In the genomic region with DNA sequence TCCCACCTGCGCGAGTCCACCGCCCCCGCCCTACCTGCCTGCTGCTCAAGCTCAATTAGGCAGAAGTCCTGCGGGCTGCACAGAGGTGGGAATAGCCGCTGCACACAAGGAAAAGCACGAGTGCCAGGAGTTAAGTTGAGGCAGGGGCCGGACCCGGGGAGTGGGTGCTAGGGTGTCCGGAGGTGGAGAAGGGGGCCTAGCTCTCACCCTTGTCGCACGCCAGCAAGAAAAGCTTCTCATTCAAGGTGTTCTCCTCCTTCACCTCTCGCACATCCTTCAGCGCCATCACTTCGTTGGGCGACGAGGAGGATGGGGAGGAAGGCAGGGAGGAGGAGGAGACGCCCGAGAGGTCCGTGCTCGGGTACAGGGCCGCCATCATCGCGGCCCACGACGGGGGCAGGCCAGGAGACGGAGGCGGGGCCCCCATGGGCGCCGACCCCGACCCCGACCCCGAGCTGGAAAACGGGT, we compare ENCODE assay signal across 8 mouse cellular contexts. TPM values are rescaled to one million over a fixed set of nuclear protein-coding genes. Genes with fewer than 3 reads are reported as not detected.
DNase-seq lines count a peak whose midpoint lies in the region; ATAC-seq and TF ChIP-seq lines count a peak whose summit lies in the region.

No protein-coding gene starts in this region.

- no peaks in the 10 kb centered on the region for H3K36me3 ChIP-seq in forebrain, embryonic 14.5 days (ENCODE audit: control insufficient read depth, insufficient read depth, low read length)
- H3K36me3 ChIP-seq in hindbrain, embryonic 15.5 days, result no peaks in the 10 kb centered on the region
- H3K36me3 ChIP-seq in myocyte (ENCODE audit: control insufficient read depth, insufficient read depth), result no peaks in the 10 kb centered on the region

- H3K4me1 ChIP-seq in bone marrow macrophage, adult 2 months (ENCODE audit: control insufficient read depth, insufficient read depth, low read length), result no peaks in the 10 kb centered on the region
- peaks cover 4% of the 10 kb centered on the region for H3K4me1 ChIP-seq in forebrain, embryonic 14.5 days (ENCODE audit: control insufficient read depth, insufficient read depth, low read length)
- H3K4me1 ChIP-seq in hindbrain, embryonic 15.5 days (replicated peaks), result peaks cover 27% of the 10 kb centered on the region

- 0% methylated on average over 30 of the region's 34 CpGs for WGBS in forebrain, embryonic 14.5 days
- under 1% methylated on average over 34 of the region's 34 CpGs for WGBS in hindbrain, embryonic 15.5 days

- peak overlapping the region; percentile 58 for H3ac ChIP-seq in myocyte (ENCODE audit: control insufficient read depth, insufficient read length)

- H3K9me3 ChIP-seq in forebrain, embryonic 14.5 days (replicated peaks; ENCODE audit: control insufficient read depth, low read length), result no peaks in the 10 kb centered on the region
- H3K9me3 ChIP-seq in hindbrain, embryonic 15.5 days, result no peaks in the 10 kb centered on the region

- H3K27ac ChIP-seq in bone marrow macrophage, adult 2 months (ENCODE audit: insufficient read depth, low read depth, low read length), result no peak overlapping the region
- H3K27ac ChIP-seq in forebrain, embryonic 14.5 days (ENCODE audit: low read depth, low read length), result no peak overlapping the region
- H3K27ac ChIP-seq in hindbrain, embryonic 15.5 days (replicated peaks), result peak overlapping the region; percentile 73; the same call in 1 of the 2 replicates

- peak; percentile 70 for ATAC-seq in forebrain, embryonic 14.5 days
- peak; percentile 70 for ATAC-seq in hindbrain, embryonic 15.5 days (ENCODE audit: low FRiP score, low read depth)

- H3K9ac ChIP-seq in forebrain, embryonic 14.5 days (ENCODE audit: low read length), result peak overlapping the region; percentile 87
- H3K9ac ChIP-seq in hindbrain, embryonic 15.5 days, result peak overlapping the region; percentile 94

- TF ChIP-seq POLR2A in bone marrow macrophage, adult 2 months (IDR thresholded peaks at IDR 0.05; ENCODE audit: borderline replicate concordance, low read depth, low read length), result no peak
- no peak for TF ChIP-seq POLR2A in myocyte (IDR thresholded peaks at IDR 0.05; ENCODE audit: insufficient read length, low read depth)

- intact Hi-C loops in left cerebral cortex, postnatal 36 days (cut with DNase I), result no loop called here

- DNase-seq in layer of hippocampus, adult 18-20 months (ENCODE audit: low spot score in 2 of 2), result peak; percentile 18 to 20
- DNase-seq in layer of hippocampus, adult 9-11 months, result no peak
- DNase-seq in forebrain, embryonic 14.5 days (ENCODE audit: low spot score), result peak; percentile 22
- DNase-seq in left cerebral cortex, postnatal 36 days (ENCODE audit: low spot score in 2 of 2), result peak; percentile 21 to 22
- DNase-seq in c-Kit-positive CD71-positive TER-119-positive erythroid progenitor cells, embryonic 14.5 days (ENCODE audit: low spot score), result no peak

- peak overlapping the region; percentile 59 for H3K4me3 ChIP-seq in bone marrow macrophage, adult 2 months (ENCODE audit: insufficient read depth, low read length)
- H3K4me3 ChIP-seq in forebrain, embryonic 14.5 days (ENCODE audit: low read depth, low read length), result peak overlapping the region; percentile 94
- peak overlapping the region; percentile 84 for H3K4me3 ChIP-seq in hindbrain, embryonic 15.5 days
- peak overlapping the region; percentile 26 for H3K4me3 ChIP-seq in myocyte

- peak overlapping the region; percentile 78 for H3K4me2 ChIP-seq in forebrain, embryonic 14.5 days (ENCODE audit: low read length)
- peak overlapping the region; percentile 83 for H3K4me2 ChIP-seq in hindbrain, embryonic 15.5 days
- peak overlapping the region; percentile 80 for H3K4me2 ChIP-seq in myocyte (ENCODE audit: low read depth)

- H3K79me2 ChIP-seq in myocyte (ENCODE audit: control insufficient read depth, insufficient read depth), result no peaks in the 10 kb centered on the region

- TF ChIP-seq CTCF in bone marrow macrophage, adult 2 months (IDR thresholded peaks at IDR 0.05; ENCODE audit: low read depth, low read length), result no peak

- no peaks in the 10 kb centered on the region for H3K27me3 ChIP-seq in forebrain, embryonic 14.5 days (replicated peaks; ENCODE audit: control insufficient read depth, insufficient read depth, low read length)
- H3K27me3 ChIP-seq in hindbrain, embryonic 15.5 days, result no peaks in the 10 kb centered on the region
- H3K27me3 ChIP-seq in myocyte (ENCODE audit: control insufficient read depth, insufficient read depth, insufficient read length), result peaks cover 14% of the 10 kb centered on the region

TF ChIP-seq in myocyte, 11 proteins besides CTCF, POLR2A, EP300 and RAD21:
- TF ChIP-seq MAX (IDR thresholded peaks at IDR 0.05; ENCODE audit: low read depth) (no peak), MYOD1 (IDR thresholded peaks at IDR 0.05; ENCODE audit: control insufficient read depth in 1 of 3, insufficient read length in 2 of 3, low read depth in 2 of 3) (no peak), E2F4 (IDR thresholded peaks at IDR 0.05; ENCODE audit: insufficient read depth) (no peak), TCF12 (IDR thresholded peaks at IDR 0.05; ENCODE audit: insufficient read depth, poor library complexity, severe bottlenecking) (no peak)

RNA-seq across cellular contexts. Expression of a gene that starts 0.7 kb away (rescaled TPM):
- total RNA-seq in layer of hippocampus, adult 18-20 months (2021), result 10 to 100 TPM; 39.5 to 42.4 TPM
- polyA plus RNA-seq in bone marrow macrophage, adult 2 months (2012; ENCODE audit: insufficient read depth, insufficient read length, missing spikeins), result 0.12 and 0.37 TPM in 2 replicates
- polyA plus RNA-seq in forebrain, embryonic 14.5 days (2014; fragmentation: Nextera tagmentation; extraction: Ambion mirVana), result 4.5 and 4.6 TPM in 2 replicates
- polyA plus RNA-seq in hindbrain, embryonic 15.5 days (2015; fragmentation: Nextera tagmentation; extraction: Ambion mirVana), result 7.3 and 9.3 TPM in 2 replicates
- 10 to 100 TPM; 45.7 to 46.4 TPM for total RNA-seq in left cerebral cortex, postnatal 36 days (2021)
- polyA plus RNA-seq in myocyte (2012; fragmentation: generic; extraction: Trizol), result 0.96 TPM

Comparison
In these comparisons a context has a peak if more than half of its experiments do, and no peak if none do; other contexts are left out.
1. DNase-seq: peak in layer of hippocampus, adult 18-20 months (2 of 2), forebrain, embryonic 14.5 days (single experiment) and left cerebral cortex, postnatal 36 days (2 of 2); none in layer of hippocampus, adult 9-11 months (single experiment) and c-Kit-positive CD71-positive TER-119-positive erythroid progenitor cells, embryonic 14.5 days (single experiment).
2. H3K4me3 ChIP-seq: peak in every context shown above with its lines; median percentile 94 in forebrain, embryonic 14.5 days; 84 in hindbrain, embryonic 15.5 days; 59 in bone marrow macrophage, adult 2 months; 26 in myocyte.
3. Peak in every context shown above with its lines, with median percentiles within 50 percentile points of each other: H3K4me2 ChIP-seq.